Mouse (Mus musculus) lung, adult 18-20 months (tissue): ENCODE data around the gene Acrbp.
A peak's percentile ranks its signal among the peaks of the same experiment; 100 is the strongest.
"Not testable (repeated sequence)": the region's sequence is repeated elsewhere in the genome, so short reads cannot be mapped to it uniquely, and the experiment has no call there.

Source experiments
- DNase-seq, 2 experiments: peaks; one replicate each; pipeline ENCODE4 v3.0.0; 2022; ENCODE audit warnings: mixed read lengths in 2 of 2

Gene Acrbp

GRCm38 (mm10) chr6:125049678-125050077 is at the start of gene Acrbp:
Gene Acrbp (plus strand): TSS chr6:125049689.
- no peak for DNase-seq

- no peak for DNase-seq
These were observed 45.8 kb upstream of the Acrbp start for GRCm38 (mm10) chr6:125003706-125004105.

- DNase-seq: no peak
These were observed 44.4 kb upstream of the Acrbp start for GRCm38 (mm10) chr6:125005086-125005485.

- no peak for DNase-seq
These were observed 41.4 kb upstream of the Acrbp start for GRCm38 (mm10) chr6:125008060-125008459.

- peak; percentile 99 for DNase-seq
These were observed 40.8 kb upstream of the Acrbp start for GRCm38 (mm10) chr6:125008586-125009128.

- no peak for DNase-seq
These were observed 40.5 kb upstream of the Acrbp start, which contains the start of gene Zfp384 for GRCm38 (mm10) chr6:125009129-125009180. Gene Zfp384 (plus strand): TSS chr6:125009145.

- peak; percentile 81 to 87 for DNase-seq
These were observed 40.1 kb upstream of the Acrbp start for GRCm38 (mm10) chr6:125009181-125010073.

GRCm38 (mm10) chr6:125017682-125018081 is 31.8 kb upstream of the Acrbp start:
- no peak for DNase-seq

GRCm38 (mm10) chr6:125030532-125030931 is 19.0 kb upstream of the Acrbp start:
- DNase-seq: peak in 1 of 2 experiments; percentile 48

GRCm38 (mm10) chr6:125031604-125032003 is 17.9 kb upstream of the Acrbp start:
- no peak for DNase-seq

GRCm38 (mm10) chr6:125038666-125039065 is 10.8 kb upstream of the Acrbp start:
- DNase-seq: no peak

GRCm38 (mm10) chr6:125039131-125039530 is 10.4 kb upstream of the Acrbp start:
- DNase-seq: no peak

- peak; percentile 93 to 95 for DNase-seq
These were observed 9.8 kb upstream of the Acrbp start, which contains the start of gene Ing4 for GRCm38 (mm10) chr6:125039533-125040153. Gene Ing4 (plus strand): TSS chr6:125039760.

- DNase-seq: no peak
These were observed 9.3 kb upstream of the Acrbp start for GRCm38 (mm10) chr6:125040221-125040620.

GRCm38 (mm10) chr6:125041047-125041446 is 8.4 kb upstream of the Acrbp start:
- DNase-seq: peak; percentile 21 to 36

GRCm38 (mm10) chr6:125042081-125042480 is 7.4 kb upstream of the Acrbp start:
- DNase-seq: no peak

GRCm38 (mm10) chr6:125046691-125047090 is 2.8 kb upstream of the Acrbp start:
- DNase-seq: peak; percentile 71 to 74

GRCm38 (mm10) chr6:125051237-125051636 is 1.7 kb downstream of the Acrbp start:
- DNase-seq: no peak

GRCm38 (mm10) chr6:125061493-125061892 is 12.0 kb downstream of the Acrbp start:
- DNase-seq: no peak

GRCm38 (mm10) chr6:125062511-125062910 is 13.0 kb downstream of the Acrbp start:
- no peak for DNase-seq

- DNase-seq: no peak
These were observed 14.4 kb downstream of the Acrbp start for GRCm38 (mm10) chr6:125063906-125064305.

GRCm38 (mm10) chr6:125065223-125065622 is 15.7 kb downstream of the Acrbp start:
- not testable (repeated sequence) for DNase-seq

- DNase-seq: no peak
These were observed 18.1 kb downstream of the Acrbp start, which contains the start of gene Lpar5 for GRCm38 (mm10) chr6:125067571-125067995. Gene Lpar5 (plus strand): TSS chr6:125067920.
